Mouse (Mus musculus) liver, adult 2 months (tissue): ENCODE data around the gene Scn4b.

Source experiments
- CTCF ChIP-seq: fragments of 200-500 bp; IDR thresholded peaks from 2 replicates; pipeline ENCODE4 v1.5.1; 2011; ENCODE audit warnings: low read depth, low read length, control low read depth
- POLR2A ChIP-seq: fragments of 200-500 bp; IDR thresholded peaks from 2 replicates; pipeline ENCODE4 v1.6.1; 2011; ENCODE audit warnings: low read length, control low read depth; ENCODE audit not compliant: insufficient read depth; ENCODE audit errors: extremely low read depth

DNA sequence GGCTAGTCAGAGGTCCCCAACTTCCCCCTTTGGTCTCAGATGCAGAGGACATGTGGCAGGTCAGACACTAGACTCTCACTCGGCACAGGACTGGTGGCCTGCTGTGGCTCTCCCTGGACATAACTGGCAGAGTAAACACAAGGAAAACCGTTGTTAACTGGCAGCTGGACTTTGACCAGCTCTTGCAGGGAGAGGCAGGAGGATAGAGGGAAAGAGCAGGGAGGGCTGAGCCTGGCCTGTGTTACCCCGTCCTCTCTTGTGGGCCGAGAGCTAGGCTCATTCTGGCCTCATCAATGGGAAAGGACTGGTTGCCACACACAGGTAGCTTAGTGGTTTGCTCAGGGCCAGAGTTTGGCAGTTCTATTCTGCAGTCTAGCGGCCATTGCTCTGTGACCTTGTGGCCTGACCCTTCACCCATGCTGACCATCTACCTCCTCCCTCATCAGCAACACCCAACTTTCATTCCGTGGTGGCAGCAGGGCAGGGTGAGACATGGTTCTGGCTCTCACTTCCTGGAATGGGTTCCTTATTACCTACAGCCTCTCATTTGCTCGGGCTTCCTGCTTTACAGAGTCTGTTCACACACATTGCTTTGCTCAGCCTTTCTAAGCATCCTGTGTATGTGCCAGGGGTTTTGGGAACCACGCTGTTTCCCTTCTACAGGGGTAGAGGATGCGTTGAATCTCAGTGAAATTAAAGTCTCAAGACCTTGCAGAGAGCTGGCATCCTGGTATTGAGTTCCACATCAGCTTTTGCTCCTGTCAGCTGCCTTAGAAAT lies 64.0 kb downstream of the Scn4b start:
- no peak for TF ChIP-seq CTCF
- no peak for TF ChIP-seq POLR2A
